Mouse (Mus musculus) central nervous system, embryonic 11.5 days (tissue): ENCODE results near the gene Prom1. TPM values are rescaled to one million over a fixed set of nuclear protein-coding genes. Genes with fewer than 3 reads are reported as not detected.

Experiments
- polyA plus RNA-seq: library from polyadenylated mRNA; depleted of rRNA; stranded (reverse); fragments of >200 nt; gene quantifications from 2 replicates; pipeline ENCODE4 v1.2.3, GENCODE M21; 2012; rRNA removed

Prom1 gene
- 62.8 and 71.4 TPM in 2 replicates for polyA plus RNA-seq

GRCm38 (mm10) chr5:44101231-44102110, at the start of gene Prom1:
Prom1 (minus strand) TSS chr5:44102032.

GRCm38 (mm10) chr5:43981620-43982019, 120.2 kb downstream of the Prom1 start, which contains the start of gene Fgfbp1:
Fgfbp1 (minus strand) TSS chr5:43981779.

Other genes starting within 250 kb of the Prom1 start
- 2.6 and 6.3 TPM in 2 replicates for gene Cd38, start 233.5 kb downstream of the Prom1 start, polyA plus RNA-seq
- 0.60 TPM in 2 replicates for gene Gm7879, start 188.9 kb downstream of the Prom1 start, polyA plus RNA-seq
- gene Fgfbp1, start 120.3 kb downstream of the Prom1 start, polyA plus RNA-seq: 0.56 and 0.58 TPM in 2 replicates
- 33.2 and 43.0 TPM in 2 replicates for gene Tapt1, start 124.6 kb upstream of the Prom1 start, polyA plus RNA-seq